Mouse (Mus musculus) frontal cortex, postnatal 10 days (tissue): Measurements from ENCODE around the gene Adm2.

Source experiments
- DNase-seq, 2 experiments: peaks; one replicate each; pipeline ENCODE4 v3.0.0; 2022; ENCODE audit warnings: low spot score in 2 of 2, mixed read lengths in 1 of 2

Adm2 gene

DNA sequence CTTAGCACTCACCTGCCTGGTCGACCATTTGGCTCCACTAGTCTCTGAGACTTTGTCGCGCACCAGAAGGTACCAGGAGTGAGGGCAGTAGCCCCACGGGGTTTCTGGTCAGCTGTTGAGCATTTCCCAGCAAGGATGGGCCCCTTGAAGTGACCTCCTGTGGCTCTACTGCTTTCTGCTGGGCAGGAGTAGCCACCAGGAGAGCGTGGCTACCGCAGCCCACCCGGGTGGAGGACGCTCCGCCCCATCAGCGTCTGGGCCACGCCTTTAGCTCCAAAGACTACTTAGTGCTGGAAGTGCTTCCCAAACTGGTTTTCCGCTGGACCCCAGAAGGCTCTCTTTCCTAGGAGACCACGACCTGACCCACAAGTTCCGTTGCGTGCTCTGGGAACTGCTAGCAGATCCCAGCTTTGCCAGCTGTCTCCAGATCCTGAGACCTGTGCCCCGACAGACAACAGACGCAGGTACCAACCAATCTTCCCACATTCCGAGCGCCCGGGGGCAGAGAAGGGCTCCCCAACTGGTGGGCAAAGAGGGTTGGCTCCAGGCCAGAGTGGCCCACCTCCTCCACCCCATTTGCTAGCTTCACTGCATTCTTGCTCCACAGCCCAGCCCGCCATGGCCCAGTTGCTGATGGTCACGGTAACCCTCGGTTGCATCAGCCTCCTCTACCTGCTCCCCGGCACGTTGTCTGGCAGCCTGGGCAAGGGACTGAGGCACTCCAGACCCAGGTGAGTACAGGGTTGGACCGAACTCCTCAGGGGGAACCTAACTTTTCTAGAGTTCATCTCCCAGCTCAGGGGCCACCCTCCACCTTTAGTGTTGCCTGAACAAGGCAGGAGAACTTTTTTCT lies at the start of gene Adm2:
Adm2 (plus strand) TSS at position 51 of the 853 bp plus-strand sequence.
- no peak for DNase-seq

DNA sequence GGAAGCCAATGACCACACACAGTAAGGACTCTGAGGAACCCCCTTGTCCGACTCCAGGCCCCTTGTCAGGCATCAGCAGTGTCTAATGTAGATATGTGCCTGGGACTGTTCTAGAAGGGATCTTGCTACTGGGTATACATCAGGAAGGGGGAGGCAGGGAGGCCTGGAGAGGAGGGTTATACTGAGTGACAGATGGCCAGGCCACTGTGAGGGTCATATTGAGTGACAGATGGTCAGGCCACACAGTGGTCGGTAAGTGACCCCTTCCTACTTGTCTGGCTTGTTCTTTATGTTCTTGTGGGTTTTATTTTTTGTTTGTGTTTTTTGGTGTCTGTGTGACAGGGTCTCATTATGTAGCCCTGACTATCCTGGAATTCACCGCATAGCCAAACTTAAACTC lies 47.0 kb upstream of the Adm2 start:
- no peak for DNase-seq

DNA sequence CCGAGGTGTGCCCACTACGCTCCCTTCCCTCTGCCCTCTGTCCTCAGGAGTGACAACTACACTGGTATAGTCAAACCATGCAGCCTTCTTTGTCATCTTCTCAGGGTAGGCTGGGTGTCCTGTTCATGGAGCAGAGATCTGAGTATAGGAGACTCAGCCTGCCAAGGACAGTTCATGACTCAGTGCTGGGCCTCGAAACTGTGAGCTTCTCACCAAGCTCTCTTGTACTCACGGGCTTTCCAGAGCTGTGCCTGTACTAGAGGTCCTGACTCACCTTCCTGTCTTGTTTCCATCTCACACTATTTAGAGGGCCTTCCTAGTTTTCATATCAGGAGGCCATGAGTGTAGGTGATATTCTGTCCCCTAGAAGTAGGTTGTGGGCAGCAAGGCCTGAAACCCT lies 45.2 kb upstream of the Adm2 start:
- DNase-seq: no peak

DNA sequence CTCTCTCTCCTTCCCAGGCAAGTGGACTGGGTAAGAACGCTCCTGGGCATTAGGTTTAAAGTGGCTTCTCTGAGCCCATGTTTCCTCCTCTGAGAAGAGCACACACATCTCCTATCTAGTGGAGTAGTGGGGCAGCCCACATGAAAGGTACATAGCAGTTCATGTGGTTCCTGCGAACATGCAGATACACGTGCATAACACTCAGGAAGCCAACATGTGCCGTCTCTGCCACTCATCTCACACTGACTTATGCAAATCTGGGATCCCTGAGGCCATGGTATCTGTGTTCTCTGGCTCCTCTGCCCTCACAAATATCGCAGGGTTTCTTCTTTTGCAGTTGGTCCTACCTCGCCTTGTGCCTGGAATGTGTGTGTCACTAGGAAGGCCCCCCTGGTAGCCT lies 40.0 kb upstream of the Adm2 start:
- DNase-seq: no peak

DNA sequence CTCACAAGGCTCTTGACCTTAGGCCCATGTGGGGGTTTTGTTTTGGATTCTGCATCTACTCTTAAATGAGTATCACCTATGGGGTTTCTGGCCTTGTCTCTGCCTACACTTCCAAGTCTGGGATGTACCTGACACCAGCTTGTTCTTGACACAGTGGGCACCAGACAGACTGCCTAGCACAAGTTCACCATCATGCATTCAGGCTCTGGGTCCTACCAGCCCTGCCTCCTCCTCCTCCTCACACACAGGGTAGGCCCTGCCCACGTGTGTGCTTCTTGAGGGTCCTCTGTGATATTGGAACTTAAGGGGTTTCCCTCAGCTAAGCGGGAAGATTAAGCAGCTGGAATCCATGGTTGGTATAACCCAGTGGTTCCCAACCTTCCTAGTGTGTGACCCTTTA lies 38.4 kb upstream of the Adm2 start:
- DNase-seq: no peak

DNA sequence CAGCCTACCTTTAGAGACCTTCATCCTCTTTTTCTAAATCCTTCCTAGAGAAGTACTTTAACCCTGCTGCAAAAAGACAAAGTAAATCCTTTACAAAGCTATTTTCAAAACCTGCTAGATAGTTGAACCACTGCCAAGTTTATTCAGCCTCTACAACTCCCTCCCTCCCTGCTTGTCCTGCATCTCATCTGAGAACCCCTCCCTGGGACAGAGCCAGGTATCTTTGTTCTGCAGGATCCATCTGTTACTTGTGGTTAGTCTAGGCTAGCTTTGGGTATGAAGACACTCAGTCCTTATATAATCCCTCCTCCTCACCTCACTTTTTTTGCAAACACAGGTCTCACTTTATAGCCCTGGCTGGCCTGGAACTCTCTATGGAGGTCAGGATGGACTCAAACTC lies 37.5 kb upstream of the Adm2 start:
- no peak for DNase-seq

DNA sequence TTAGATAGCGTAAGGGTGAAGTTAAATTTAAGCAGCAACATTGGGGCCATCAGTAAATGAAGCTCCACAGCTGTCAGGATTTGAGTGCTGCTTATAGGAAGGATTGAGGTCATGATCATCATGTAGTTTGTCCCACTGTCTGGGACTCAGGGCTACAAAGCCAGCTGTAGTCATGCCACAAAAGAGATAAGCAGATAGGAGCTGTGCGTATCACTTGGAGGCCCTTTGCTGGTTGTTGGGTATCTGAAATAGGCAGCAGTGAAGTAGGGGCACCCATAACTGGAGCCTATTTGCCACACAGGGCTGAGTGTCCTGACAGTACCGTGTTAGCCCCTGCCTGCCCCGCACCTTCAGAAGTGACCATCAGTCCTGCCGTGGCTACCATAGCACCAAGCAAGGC lies 37.0 kb upstream of the Adm2 start:
- DNase-seq: no peak

DNA sequence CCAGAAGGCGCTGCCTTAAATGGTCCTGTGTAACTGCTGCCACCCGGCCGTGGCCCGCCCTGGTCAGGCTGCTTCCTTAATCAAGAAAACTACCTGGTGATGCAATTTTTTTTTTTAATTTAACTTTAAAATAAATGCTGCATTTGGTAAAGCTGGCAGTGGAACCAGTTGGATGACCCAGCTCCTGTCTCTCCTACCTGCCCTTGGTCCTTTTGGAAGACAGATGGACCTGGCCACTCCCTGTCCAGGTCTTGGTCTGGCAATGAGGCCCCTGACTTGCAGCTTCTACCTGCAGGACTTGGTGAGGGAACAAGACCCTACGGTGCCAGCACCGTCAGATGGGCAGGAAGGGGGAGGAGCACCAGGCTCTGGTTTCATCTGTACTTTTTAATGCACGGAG lies 36.4 kb upstream of the Adm2 start:
- DNase-seq: no peak

DNA sequence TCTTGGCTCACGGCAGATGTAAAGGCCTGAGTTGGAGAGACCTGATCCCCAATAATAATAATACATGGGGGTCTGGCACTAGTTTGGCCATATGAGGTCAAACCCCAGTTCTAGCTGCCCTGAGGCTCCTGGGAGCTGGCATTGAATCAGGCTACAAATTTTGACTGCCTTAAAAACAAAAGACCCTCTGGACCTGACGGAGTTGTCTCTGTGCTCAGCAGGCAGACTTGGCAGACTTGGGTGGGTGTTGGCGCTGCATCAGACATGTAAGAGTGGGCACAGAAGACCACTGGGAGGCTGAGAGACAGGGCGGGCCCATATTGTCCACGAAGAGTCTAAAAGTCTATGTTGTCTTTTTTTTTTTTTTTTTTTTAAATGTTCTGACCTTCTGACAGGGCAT lies 35.9 kb upstream of the Adm2 start:
- DNase-seq: no peak

DNA sequence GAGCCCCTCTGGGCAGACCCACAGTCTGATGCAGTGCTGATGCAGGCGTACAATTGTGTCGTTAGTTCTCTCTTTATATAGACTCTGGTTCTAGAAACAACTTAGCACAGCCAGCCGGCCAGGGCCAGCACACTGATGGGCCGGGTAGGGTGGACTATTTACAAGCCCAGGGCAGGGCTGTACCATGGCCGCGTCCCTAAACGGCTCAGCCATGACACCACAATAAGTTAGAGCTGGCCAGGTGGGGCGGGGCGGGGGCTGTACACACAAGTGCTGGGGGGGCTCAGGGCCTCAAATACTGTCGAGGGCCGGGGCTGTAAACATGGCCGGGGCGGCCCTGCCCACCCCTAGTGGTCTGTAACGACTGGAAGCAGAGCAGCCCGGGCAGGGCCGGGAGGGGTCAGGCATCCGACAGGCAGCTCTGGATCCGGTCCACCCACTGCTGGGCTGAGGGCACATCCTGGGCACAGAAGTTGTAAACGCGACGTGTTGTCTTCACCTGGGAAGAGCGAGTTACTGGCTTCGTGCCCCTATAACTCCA lies 34.2 kb upstream of the Adm2 start:
- DNase-seq: no peak

DNA sequence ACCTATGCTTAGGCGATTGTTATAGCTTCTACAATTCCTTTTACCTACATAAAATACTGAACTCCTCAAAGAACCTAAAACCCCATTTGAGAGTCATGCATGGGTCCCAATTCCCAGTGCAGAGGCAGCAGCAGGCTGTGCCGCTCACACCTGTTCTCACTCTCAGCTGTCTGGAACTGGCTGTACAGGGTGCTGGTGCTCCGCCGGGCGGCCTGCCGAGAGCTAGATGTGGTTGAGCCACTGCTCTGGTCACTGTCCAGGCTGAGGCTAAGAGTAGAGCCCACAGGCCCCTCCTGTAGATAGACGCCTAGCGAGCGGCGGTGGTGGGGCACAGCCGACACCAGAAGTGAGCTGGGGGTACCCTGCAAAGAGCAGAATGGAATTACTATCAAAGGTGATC lies 33.1 kb upstream of the Adm2 start:
- DNase-seq: no peak

DNA sequence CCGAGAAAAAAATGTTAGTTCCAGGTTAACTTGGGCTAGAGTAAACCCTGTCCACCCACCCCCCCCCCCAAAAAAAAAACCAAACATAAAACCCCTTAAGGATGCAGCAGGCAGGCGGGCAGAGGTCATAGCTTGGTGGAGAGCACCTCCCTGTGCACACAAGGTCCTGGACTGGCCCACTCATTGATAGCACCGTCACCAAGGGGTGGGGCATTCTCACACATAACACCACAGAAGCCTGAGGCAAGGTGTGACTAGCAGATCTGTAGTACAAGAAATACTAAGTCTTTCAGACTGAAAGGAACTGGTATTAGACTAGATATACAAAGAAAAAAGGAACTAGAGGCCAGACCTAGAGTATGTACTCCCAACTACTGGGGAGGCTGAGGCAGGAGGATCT lies 31.0 kb upstream of the Adm2 start:
- DNase-seq: no peak

DNA sequence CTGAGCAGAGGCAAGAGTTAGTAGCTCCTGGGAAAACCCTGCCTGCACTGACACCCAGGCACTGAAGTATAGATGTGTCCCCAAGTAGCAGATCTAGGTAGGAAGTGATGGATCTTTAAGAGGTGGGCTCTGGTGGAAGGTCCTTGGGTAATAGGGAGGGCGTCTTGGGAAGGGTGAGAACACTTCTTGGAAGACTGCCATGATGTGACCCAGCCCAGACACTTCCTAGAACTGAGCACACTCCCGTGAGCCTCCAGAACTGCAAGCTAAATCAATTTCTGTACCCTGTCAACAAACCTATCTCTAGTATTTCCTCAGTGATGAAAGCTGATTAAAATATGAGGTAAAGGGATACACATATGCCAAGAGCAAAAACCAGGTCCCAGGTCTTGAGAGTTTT lies 29.7 kb upstream of the Adm2 start:
- no peak for DNase-seq

DNA sequence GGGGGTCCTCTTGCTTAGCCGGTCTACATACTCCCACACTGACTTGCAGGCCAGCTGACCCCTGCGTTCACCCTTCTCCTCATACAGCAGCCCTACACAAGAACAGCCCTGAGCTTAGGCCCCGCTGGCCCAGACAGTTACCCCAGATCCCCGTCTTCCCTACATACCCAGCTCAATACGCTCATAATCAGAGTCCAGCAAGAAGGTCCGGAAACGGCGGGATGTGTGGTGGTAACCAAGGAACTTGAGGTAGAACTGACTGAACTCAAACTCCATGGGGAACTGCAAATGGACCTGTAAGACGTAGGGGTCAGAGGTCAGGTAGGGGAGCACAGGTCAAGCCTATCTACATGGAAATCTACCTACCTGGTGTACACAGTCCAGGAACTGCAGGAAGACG lies 28.7 kb upstream of the Adm2 start:
- DNase-seq: no peak

DNA sequence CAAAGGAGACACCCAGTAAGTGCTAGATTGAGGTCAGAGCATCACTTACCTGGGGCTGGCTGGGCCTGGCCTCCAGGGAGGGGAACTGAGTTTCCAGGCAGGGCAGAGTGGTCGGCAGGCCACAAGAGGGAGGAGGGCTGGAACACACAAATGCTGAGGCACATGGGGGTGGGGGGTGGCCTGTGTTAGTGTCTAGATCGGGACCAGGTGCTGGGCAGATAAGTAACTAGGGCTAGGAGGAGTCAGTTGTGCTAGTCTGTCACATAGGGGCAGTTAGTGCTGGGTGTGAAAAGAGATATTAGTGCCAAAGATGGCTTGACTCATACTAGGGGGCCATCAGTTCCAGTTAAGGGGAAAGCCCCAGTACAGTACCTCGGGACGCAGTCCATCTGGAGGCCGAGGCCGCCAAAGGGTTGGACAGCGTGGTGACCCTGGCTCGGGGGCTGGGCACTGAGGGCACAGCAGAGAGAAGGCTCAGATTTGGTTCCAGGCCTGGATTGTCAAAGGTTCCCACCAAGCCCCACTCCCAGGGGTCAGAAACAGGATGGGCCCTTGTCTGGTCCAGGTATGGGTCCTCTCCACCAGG lies 26.8 kb upstream of the Adm2 start:
- no peak for DNase-seq

DNA sequence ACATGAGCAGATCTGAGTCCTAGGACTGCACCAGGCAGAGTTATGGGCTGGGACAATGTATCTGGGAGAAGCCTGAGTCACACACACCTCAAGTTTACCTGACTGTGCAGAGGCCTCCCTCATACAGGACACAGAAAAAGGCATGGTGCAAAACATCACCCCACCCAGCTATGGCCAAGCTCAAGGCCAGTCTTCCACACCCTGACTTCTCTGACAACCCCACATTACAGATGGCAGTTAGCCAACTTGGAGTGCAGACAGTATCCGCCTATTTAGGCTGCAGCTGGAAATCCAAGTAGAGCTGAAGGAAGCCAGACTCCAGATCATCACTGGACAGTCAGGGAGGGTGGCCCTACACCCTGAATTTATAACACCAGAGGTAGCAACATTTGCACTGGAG lies 26.1 kb upstream of the Adm2 start:
- no peak for DNase-seq

DNA sequence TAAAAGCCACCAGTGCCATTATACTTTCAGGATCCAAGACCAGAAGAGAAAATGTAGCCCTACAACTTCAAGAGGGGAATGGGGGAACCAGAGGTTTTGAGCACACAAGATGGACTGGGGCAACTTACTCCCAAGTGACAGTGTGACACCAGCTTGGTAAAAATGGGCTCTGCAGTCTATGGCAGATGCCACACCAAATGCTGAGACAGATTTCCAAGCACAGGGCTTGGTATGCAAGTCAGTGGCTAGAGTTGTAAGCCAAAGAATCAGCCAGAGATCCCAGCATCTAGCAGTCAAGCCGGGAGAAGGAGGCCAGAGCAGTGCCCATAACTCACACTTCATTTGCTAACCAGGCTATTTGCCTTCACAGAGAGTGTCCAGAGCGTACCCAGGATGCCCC lies 24.8 kb upstream of the Adm2 start:
- DNase-seq: no peak

DNA sequence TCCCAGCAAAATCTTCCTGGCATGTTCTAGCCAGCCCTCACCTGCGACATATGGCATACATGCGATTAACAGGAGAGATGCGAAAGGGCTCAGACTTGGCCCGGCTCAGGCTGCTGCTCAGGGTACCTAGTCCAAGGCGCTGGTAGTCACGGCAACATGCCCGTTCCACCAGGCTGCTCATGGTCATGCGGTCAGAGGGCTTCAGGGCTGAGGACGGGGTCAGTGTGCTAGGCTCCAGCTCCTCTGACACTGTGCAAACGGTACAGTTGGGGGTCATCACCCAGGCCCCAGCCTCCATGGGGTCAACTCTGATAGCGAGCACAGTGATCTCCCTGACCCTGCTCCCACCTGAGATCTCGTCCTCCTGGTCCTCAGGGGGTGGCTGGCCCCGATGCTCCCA lies 22.3 kb upstream of the Adm2 start:
- no peak for DNase-seq

DNA sequence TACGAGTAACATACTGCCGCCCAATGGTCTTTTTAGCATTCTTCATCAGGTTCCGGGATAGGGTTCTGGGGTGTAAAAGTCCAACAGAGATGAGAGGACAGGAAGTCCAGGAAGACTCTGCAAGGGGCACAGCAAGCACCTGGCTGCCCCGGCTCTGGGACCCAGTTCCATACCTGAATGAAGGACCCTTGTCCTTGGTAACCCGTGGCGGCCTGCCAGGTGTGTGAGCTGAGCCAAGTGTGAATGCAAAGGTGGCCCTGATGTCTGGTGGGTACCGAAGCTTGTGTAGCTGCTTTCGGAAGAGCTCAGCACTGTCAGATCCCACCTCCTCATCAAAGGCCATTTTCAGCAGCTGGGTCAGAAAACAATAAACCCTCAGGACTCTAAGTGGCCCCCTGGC lies 21.9 kb upstream of the Adm2 start:
- DNase-seq: no peak

DNA sequence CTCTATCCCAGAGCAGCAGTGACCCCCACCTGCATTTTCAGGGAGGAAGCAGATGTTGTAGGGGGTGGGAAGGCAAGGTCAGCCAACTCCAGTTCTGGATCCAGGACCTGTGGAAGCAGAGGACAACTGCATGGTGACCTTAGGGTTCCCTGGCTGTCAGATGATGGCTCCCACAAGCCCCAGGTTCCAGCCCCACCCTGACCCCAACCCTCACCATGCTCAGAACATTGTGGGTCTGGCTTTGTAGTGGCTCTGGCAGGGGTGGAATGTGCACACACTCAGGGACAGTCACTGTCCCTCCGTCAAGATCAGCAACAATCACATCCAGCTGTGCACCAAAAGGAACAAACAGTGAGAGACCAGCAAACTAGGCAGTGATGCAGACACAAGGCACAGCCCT lies 16.6 kb upstream of the Adm2 start:
- DNase-seq: no peak

DNA sequence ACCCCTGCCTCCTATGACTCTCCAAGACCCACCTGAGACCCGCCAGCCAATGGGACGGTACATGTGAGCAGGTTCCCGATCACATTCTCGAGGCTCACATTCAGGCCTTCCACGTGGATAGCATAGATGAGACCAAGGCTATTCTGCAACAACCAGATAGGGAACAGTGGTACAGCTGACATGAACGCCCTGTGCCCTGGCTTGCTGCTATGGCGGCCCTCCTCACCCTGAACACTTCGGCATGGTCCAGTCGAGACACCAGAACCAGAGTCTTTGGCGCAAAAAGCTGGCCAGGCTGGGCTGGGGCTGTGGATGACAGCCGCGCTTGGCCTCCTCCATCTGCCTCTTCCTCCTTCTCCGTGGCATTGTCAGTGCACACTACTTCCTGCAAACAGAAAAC lies 15.1 kb upstream of the Adm2 start:
- no peak for DNase-seq

DNA sequence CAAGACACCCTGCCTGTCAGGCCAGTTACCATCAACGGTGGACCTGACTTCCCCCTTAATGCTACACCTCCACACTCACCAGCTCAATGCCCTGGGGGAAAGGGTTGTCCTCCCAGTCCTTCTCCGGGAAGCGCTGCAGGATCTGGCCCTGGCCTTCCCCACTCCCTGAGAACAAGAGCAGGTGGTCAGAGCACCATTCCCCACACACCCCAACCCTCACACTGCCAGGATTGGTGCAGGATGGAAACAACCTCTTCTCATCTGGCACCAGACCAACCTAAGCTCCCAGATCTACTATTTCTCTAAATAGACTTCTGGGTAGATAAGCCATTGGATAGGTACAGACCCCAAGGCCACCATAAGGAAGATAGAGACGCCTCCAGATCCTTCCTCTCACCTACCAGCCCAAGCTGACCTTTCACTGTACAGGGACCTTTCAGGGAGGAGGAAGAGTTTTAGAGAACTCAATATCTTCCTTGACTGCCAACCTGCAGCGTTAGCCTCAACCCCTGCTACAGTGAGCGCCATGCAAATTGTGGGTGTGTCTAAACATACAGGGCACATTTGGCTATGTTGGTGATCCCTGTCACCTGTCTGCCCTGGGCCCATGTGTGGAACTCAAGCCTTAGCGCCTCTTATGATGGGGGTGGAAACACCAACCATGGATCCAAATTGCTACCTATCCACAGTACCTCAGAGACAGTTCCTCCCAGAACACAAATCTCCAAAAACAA lies 13.9 kb upstream of the Adm2 start:
- no peak for DNase-seq

DNA sequence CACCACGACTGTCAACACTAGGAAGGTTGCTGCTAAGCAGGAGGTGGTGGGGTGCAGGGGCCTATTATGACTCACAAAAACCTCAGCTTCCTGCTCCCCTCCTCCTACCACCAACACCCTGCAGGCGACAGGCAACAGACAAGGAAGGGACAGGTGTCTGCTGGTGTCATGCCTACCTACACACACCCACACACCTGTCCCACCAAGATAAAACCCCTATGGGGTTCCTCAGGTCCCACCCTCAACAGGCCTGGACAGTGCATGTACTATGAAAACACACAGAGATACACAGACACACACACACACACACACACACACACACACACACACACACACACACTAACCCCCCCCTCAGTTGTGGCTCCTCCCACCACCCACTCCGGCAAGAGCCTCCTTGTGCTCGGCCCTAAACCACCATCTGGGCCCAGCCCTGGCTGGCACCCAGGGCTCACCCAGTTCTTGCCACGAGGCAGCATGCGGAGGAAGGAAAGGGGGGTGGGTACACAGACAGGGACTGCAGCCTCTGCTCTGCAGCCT lies 12.5 kb upstream of the Adm2 start:
- DNase-seq: no peak
